Comparison of ENCODE assay signal across 18 mouse cellular contexts in the genomic region with DNA sequence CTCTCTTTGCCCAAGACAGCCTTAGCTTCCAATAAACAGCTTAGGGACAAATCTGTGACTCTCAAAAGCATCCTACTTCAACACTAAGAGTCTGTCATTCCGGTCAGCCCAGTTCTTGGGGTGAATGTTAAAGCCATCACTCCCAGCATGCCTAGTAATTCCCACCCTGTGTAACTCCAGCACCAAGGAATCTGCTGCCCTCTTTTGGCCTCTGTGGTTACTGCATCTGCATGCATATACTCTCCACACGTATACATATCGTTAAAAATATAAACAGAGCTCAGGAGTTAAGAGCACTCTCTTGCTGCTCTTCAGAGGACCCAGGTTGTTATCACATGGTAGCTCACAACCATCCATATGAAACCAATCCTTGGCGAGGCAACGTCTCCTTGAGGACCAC.
A peak's percentile ranks its signal among the peaks of the same experiment; 100 is the strongest.
DNase-seq lines count a peak whose midpoint lies in the region; ATAC-seq and TF ChIP-seq lines count a peak whose summit lies in the region.
"Had no signal": no experiment of that assay in that cellular context is flagged by ENCODE, and none has a peak within 500 bp of the region (broad histone marks: within the 10 kb centered on the region; RNA-seq: fewer than 3 reads in every experiment).

No protein-coding gene starts in this region.

- no peak overlapping the region for H3K27ac ChIP-seq in hindbrain, postnatal 0 days
- H3K27ac ChIP-seq in hindbrain, embryonic 10.5 days = no peak overlapping the region
- H3K27ac ChIP-seq in lung, postnatal 0 days (ENCODE audit: low read length) = no peak overlapping the region
- H3K27ac ChIP-seq in stomach, postnatal 0 days (replicated peaks) = no peak overlapping the region
- H3K27ac ChIP-seq: limb, embryonic 13.5 days; midbrain, embryonic 12.5 days; neural tube, embryonic 15.5 days had no signal

- H3K9me3 ChIP-seq in hindbrain, postnatal 0 days (ENCODE audit: low read length) = no peaks in the 10 kb centered on the region
- H3K9me3 ChIP-seq in hindbrain, embryonic 10.5 days = peaks cover 2% of the 10 kb centered on the region; the same call in 1 of the 2 replicates
- no peaks in the 10 kb centered on the region for H3K9me3 ChIP-seq in lung, postnatal 0 days (ENCODE audit: low read length)
- no peaks in the 10 kb centered on the region for H3K9me3 ChIP-seq in stomach, postnatal 0 days (ENCODE audit: control insufficient read depth, low read length)
- H3K9me3 ChIP-seq: neural tube, embryonic 15.5 days had no signal

- H3K4me1 ChIP-seq in hindbrain, postnatal 0 days (ENCODE audit: insufficient read depth, low read length) = peaks cover 4% of the 10 kb centered on the region; the same call in 1 of the 2 replicates
- 0 out of 2 replicates have a peak, but pooled peaks cover 5% of the 10 kb centered on the region for H3K4me1 ChIP-seq in hindbrain, embryonic 10.5 days (replicated peaks)
- H3K4me1 ChIP-seq in lung, postnatal 0 days (ENCODE audit: insufficient read depth, low read depth, low read length) = no peaks in the 10 kb centered on the region
- H3K4me1 ChIP-seq in stomach, postnatal 0 days (replicated peaks; ENCODE audit: control insufficient read depth, insufficient read depth) = no peaks in the 10 kb centered on the region

- no peak for TF ChIP-seq EP300 in lung, postnatal 0 days (IDR thresholded peaks at IDR 0.05)
- no peak for TF ChIP-seq EP300 in stomach, postnatal 0 days (optimal IDR thresholded peaks at IDR 0.05)

- no peak overlapping the region for H3K9ac ChIP-seq in hindbrain, postnatal 0 days (replicated peaks; ENCODE audit: low read length)
- H3K9ac ChIP-seq in lung, postnatal 0 days (replicated peaks; ENCODE audit: low read depth) = no peak overlapping the region
- H3K9ac ChIP-seq in stomach, postnatal 0 days (ENCODE audit: low read length) = no peak overlapping the region
- H3K9ac ChIP-seq: heart, embryonic 12.5 days; limb, embryonic 13.5 days; midbrain, embryonic 12.5 days; neural tube, embryonic 15.5 days had no signal

- WGBS in hindbrain, postnatal 0 days = 93% methylated on average over 5 of the region's 5 CpGs
- WGBS in hindbrain, embryonic 10.5 days = 94% methylated on average over 5 of the region's 5 CpGs
- WGBS in lung, postnatal 0 days = 89% methylated on average over 5 of the region's 5 CpGs
- WGBS in stomach, postnatal 0 days = 93% methylated on average over 5 of the region's 5 CpGs

- peak; percentile 26; the same call in 1 of the 2 replicates for TF ChIP-seq CTCF in hindbrain, postnatal 0 days (IDR thresholded peaks at IDR 0.05; ENCODE audit: low read depth)
- TF ChIP-seq CTCF in lung, postnatal 0 days (IDR thresholded peaks at IDR 0.05) = peak; percentile 39
- peak; percentile 42 for TF ChIP-seq CTCF in stomach, postnatal 0 days (IDR thresholded peaks at IDR 0.05; ENCODE audit: low read depth)

- no peak for ATAC-seq in hindbrain, postnatal 0 days
- ATAC-seq in lung, postnatal 0 days = no peak
- no peak for ATAC-seq in stomach, postnatal 0 days (ENCODE audit: low FRiP score, low TSS enrichment)

- no peak overlapping the region for H3K4me2 ChIP-seq in hindbrain, postnatal 0 days (ENCODE audit: low read depth, low read length)
- H3K4me2 ChIP-seq in lung, postnatal 0 days (replicated peaks; ENCODE audit: low read depth, low read length) = no peak overlapping the region
- H3K4me2 ChIP-seq in stomach, postnatal 0 days (replicated peaks; ENCODE audit: low read depth) = no peak overlapping the region
- H3K4me2 ChIP-seq: heart, embryonic 12.5 days; limb, embryonic 13.5 days; midbrain, embryonic 12.5 days; neural tube, embryonic 15.5 days had no signal

- DNase-seq in hindbrain, postnatal 0 days (ENCODE audit: low spot score) = no peak
- no peak for DNase-seq in hindbrain, embryonic 10.5 days (ENCODE audit: low spot score)
- DNase-seq in lung, postnatal 0 days (ENCODE audit: low spot score) = no peak
- no peak for DNase-seq in lung, postnatal 36 days
- DNase-seq in ES-CJ7 (ENCODE audit: low read depth, low spot score) = peak; percentile 46
- DNase-seq in stomach, postnatal 0 days (ENCODE audit: low spot score) = no peak
- no peak for DNase-seq in left cerebral cortex, postnatal 14 days (ENCODE audit: low spot score in 2 of 2)
- DNase-seq: cerebellum, adult 11 months; cerebellum, postnatal 25 days; heart, postnatal 36 days; kidney, adult 9 months; lung, adult 2 months; thymus, adult 2 months had no signal

- H3K27me3 ChIP-seq in hindbrain, postnatal 0 days (ENCODE audit: insufficient read depth, low read length) = no peaks in the 10 kb centered on the region
- H3K27me3 ChIP-seq in hindbrain, embryonic 10.5 days (ENCODE audit: insufficient read depth, poor library complexity, severe bottlenecking) = no peaks in the 10 kb centered on the region
- H3K27me3 ChIP-seq in lung, postnatal 0 days (replicated peaks; ENCODE audit: insufficient read depth, low read length) = no peaks in the 10 kb centered on the region
- no peaks in the 10 kb centered on the region for H3K27me3 ChIP-seq in stomach, postnatal 0 days (ENCODE audit: control insufficient read depth, insufficient read depth, low read length)
- H3K27me3 ChIP-seq: heart, embryonic 12.5 days; limb, embryonic 13.5 days; midbrain, embryonic 12.5 days; neural tube, embryonic 15.5 days had no signal

- H3K4me3 ChIP-seq in hindbrain, postnatal 0 days (ENCODE audit: low read length) = no peak overlapping the region
- H3K4me3 ChIP-seq in hindbrain, embryonic 10.5 days = no peak overlapping the region
- no peak overlapping the region for H3K4me3 ChIP-seq in lung, postnatal 0 days (ENCODE audit: low read depth, low read length)
- H3K4me3 ChIP-seq in stomach, postnatal 0 days (ENCODE audit: low read depth, low read length) = no peak overlapping the region
- H3K4me3 ChIP-seq: heart, embryonic 12.5 days; limb, embryonic 13.5 days; midbrain, embryonic 12.5 days; myocyte; neural tube, embryonic 15.5 days had no signal

- H3K36me3 ChIP-seq in hindbrain, postnatal 0 days (ENCODE audit: insufficient read depth, low read length) = no peaks in the 10 kb centered on the region
- no peaks in the 10 kb centered on the region for H3K36me3 ChIP-seq in hindbrain, embryonic 10.5 days
- no peaks in the 10 kb centered on the region for H3K36me3 ChIP-seq in lung, postnatal 0 days (ENCODE audit: insufficient read depth, low read length)
- H3K36me3 ChIP-seq in stomach, postnatal 0 days (ENCODE audit: control insufficient read depth, insufficient read depth, low read length) = no peaks in the 10 kb centered on the region
- H3K36me3 ChIP-seq: heart, embryonic 12.5 days; midbrain, embryonic 12.5 days; neural tube, embryonic 15.5 days had no signal

- intact Hi-C loops in left cerebral cortex, postnatal 14 days (cut with DNase I) = no loop called here
